Mouse (Mus musculus): ENCODE data around the gene Kiss1r.

Gene Kiss1r

GRCm38 (mm10) chr10:79971183-79971497 lies 54.4 kb downstream of the Kiss1r start:
- no peak for DNase-seq (ENCODE audit: low spot score)

Data from urinary bladder, postnatal 14 days (tissue).